Mouse (Mus musculus) ovary, postnatal 10 days (tissue): ENCODE results near the gene Filip1l.
A peak's percentile ranks its signal among the peaks of the same experiment; 100 is the strongest.

Experiments used
- DNase-seq: peaks from one replicate; pipeline ENCODE4 v3.0.0; 2022; ENCODE audit warnings: low spot score

Filip1l gene

GRCm38 (mm10) chr16:57570789-57571311, 218.0 kb downstream of the Filip1l start:
- no peak for DNase-seq

GRCm38 (mm10) chr16:57573831-57574230, 220.9 kb downstream of the Filip1l start:
- DNase-seq = no peak

GRCm38 (mm10) chr16:57575764-57576388, 223.0 kb downstream of the Filip1l start:
- DNase-seq = no peak

- no peak for DNase-seq
Measured at GRCm38 (mm10) chr16:57577519-57577918, 224.6 kb downstream of the Filip1l start.

- no peak for DNase-seq
Measured at GRCm38 (mm10) chr16:57580041-57580440, 227.1 kb downstream of the Filip1l start.

- no peak for DNase-seq
Measured at GRCm38 (mm10) chr16:57582008-57582407, 229.1 kb downstream of the Filip1l start.

- DNase-seq = no peak
Measured at GRCm38 (mm10) chr16:57585201-57585600, 232.3 kb downstream of the Filip1l start.

- no peak for DNase-seq
Measured at GRCm38 (mm10) chr16:57593422-57594157, 240.7 kb downstream of the Filip1l start.

- DNase-seq = no peak
Measured at GRCm38 (mm10) chr16:57597295-57597957, 244.5 kb downstream of the Filip1l start.

- DNase-seq = no peak
Measured at GRCm38 (mm10) chr16:57601031-57601430, 248.1 kb downstream of the Filip1l start.

- peak; percentile 74 for DNase-seq
Measured at GRCm38 (mm10) chr16:57606444-57607227, 253.7 kb downstream of the Filip1l start, which contains the start of gene Cmss1. Gene Cmss1 (minus strand): TSS chr16:57606864.

- no peak for DNase-seq
Measured at GRCm38 (mm10) chr16:57611768-57612167, 258.9 kb downstream of the Filip1l start.
